Mouse (Mus musculus) limb, embryonic 14.5 days (tissue): Measurements from ENCODE around the gene Ccdc183. TPM values are rescaled to one million over a fixed set of nuclear protein-coding genes. Genes with fewer than 3 reads are reported as not detected.

ENCODE experiments used
- ATAC-seq: fragments of 200-750 bp; cut with Nextera tagmentation; 2 replicates; pipeline ENCODE4 v1.8.0; 2017; ENCODE audit warnings: low read depth, moderate number of reproducible peaks, moderate TSS enrichment; ENCODE audit not compliant: low FRiP score
- DNase-seq: peaks from one replicate; pipeline ENCODE4 v3.0.0-alpha.2; 2015; ENCODE audit warnings: low spot score
- H3K27ac ChIP-seq: fragments of 300-500 bp; sonication (generic); replicated peaks from 2 replicates; pipeline ENCODE4 v1.5.1; 2014; ENCODE audit warnings: low read depth, mild to moderate bottlenecking, low read length, moderate library complexity, mixed read lengths
- H3K27me3 ChIP-seq: fragments of 300-500 bp; sonication (generic); 2 replicates; pipeline ENCODE4 v1.6.1; 2014; ENCODE audit warnings: low read length, mixed read lengths; ENCODE audit not compliant: control insufficient read depth, insufficient read depth
- H3K36me3 ChIP-seq: fragments of 300-500 bp; sonication (generic); 2 replicates; pipeline ENCODE4 v1.6.1; 2014; ENCODE audit warnings: mild to moderate bottlenecking, low read length, moderate library complexity, mixed read lengths; ENCODE audit not compliant: control insufficient read depth, insufficient read depth
- H3K4me1 ChIP-seq: fragments of 300-500 bp; sonication (generic); 2 replicates; pipeline ENCODE4 v1.6.1; 2014; ENCODE audit warnings: antibody characterized with exemption, low read length, mixed read lengths; ENCODE audit not compliant: control insufficient read depth, insufficient read depth
- H3K4me2 ChIP-seq: fragments of 300-500 bp; sonication (generic); replicated peaks from 2 replicates; pipeline ENCODE4 v1.6.1; 2014; ENCODE audit warnings: low read depth, mild to moderate bottlenecking, low read length, moderate library complexity; ENCODE audit not compliant: severe bottlenecking
- H3K4me3 ChIP-seq: fragments of 300-500 bp; sonication (generic); replicated peaks from 2 replicates; pipeline ENCODE4 v1.5.1; 2014; ENCODE audit warnings: low read length
- H3K9ac ChIP-seq: fragments of 300-500 bp; sonication (generic); 2 replicates; pipeline ENCODE4 v1.6.1; 2014; ENCODE audit warnings: mild to moderate bottlenecking, low read depth, low read length, moderate library complexity; ENCODE audit not compliant: severe bottlenecking
- H3K9me3 ChIP-seq: fragments of 300-500 bp; sonication (generic); 2 replicates; pipeline ENCODE4 v1.6.1; 2016; ENCODE audit warnings: low read length; ENCODE audit not compliant: control insufficient read depth
- POLR2A ChIP-seq: fragments of 200-500 bp; IDR thresholded peaks from 2 replicates; pipeline ENCODE4 v1.8.0; 2012; ENCODE audit warnings: inconsistent platforms, mild to moderate bottlenecking, moderate library complexity, borderline replicate concordance; ENCODE audit not compliant: insufficient read depth, insufficient read length; ENCODE audit errors: extremely low read depth
- WGBS: fragments of 180-500 bp; shearing (Covaris S2); extraction: QIAGEN DNeasy Blood & Tissue Kit; methylation state at CpG from one replicate; pipeline ENCODE4 v1.1.7; 2014; 5-methylcytosine and 5-hydroxymethylcytosine counted together
- polyA plus RNA-seq, 2 experiments: library from polyadenylated mRNA; depleted of rRNA in 1 of 2; stranded (reverse) in 1 of 2; unstranded in 1 of 2; fragments of >200 nt; fragmentation: Nextera tagmentation in 1 of 2; extraction: Ambion mirVana in 1 of 2; gene quantifications; 2 replicates each; pipeline versions ENCODE4 v1.2.1 to v1.2.3; 2012 to 2014

Ccdc183 gene
- polyA plus RNA-seq, 2 experiments, result 0.03 to 0.19 TPM

GRCm38 (mm10) chr2:25584152-25584551 lies 33.3 kb downstream of the Ccdc183 start:
- no peak for ATAC-seq
- H3K27ac ChIP-seq, result no peak overlapping the region
- DNase-seq, result no peak
- peaks cover 20% of the 10 kb centered on the region for H3K4me1 ChIP-seq
- H3K9ac ChIP-seq, result no peak overlapping the region
- no peaks in the 10 kb centered on the region for H3K9me3 ChIP-seq
- peaks cover 61% of the 10 kb centered on the region for H3K36me3 ChIP-seq
- no peak overlapping the region for H3K4me3 ChIP-seq
- 81% methylated on average over 3 of the region's 3 CpGs for WGBS
- H3K27me3 ChIP-seq, result peaks cover 22% of the 10 kb centered on the region
- TF ChIP-seq POLR2A, result no peak
- H3K4me2 ChIP-seq, result no peak overlapping the region

DNA sequence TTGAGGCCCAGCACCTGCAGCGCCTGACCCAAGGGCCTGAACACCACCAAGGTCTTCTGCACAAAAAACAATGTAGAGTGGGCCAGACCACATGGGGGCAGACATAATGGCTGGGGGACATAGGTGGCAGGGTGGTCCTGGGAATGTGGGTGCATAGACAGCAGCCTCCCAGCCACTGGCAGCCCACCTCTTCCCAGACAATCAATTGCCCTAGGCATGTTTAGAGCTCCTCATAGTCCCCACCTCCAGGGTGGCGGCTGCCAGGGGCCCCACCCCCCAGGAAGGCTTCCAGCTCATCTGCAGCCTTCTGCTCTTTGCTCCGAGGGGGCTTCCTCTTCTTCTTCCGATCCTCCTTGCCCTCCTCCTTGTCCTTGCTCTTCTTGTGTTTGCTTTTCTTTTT lies 33.9 kb downstream of the Ccdc183 start:
- no peak overlapping the region for H3K27ac ChIP-seq
- TF ChIP-seq POLR2A, result no peak
- H3K9me3 ChIP-seq, result no peaks in the 10 kb centered on the region
- DNase-seq (no peak), ATAC-seq (no peak)
- H3K4me1 ChIP-seq, result peaks cover 20% of the 10 kb centered on the region
- no peak overlapping the region for H3K4me2 ChIP-seq
- H3K36me3 ChIP-seq, result peaks cover 57% of the 10 kb centered on the region
- 78% methylated on average over 4 of the region's 4 CpGs for WGBS
- no peak overlapping the region for H3K4me3 ChIP-seq
- H3K9ac ChIP-seq, result no peak overlapping the region
- H3K27me3 ChIP-seq, result peaks cover 28% of the 10 kb centered on the region

DNA sequence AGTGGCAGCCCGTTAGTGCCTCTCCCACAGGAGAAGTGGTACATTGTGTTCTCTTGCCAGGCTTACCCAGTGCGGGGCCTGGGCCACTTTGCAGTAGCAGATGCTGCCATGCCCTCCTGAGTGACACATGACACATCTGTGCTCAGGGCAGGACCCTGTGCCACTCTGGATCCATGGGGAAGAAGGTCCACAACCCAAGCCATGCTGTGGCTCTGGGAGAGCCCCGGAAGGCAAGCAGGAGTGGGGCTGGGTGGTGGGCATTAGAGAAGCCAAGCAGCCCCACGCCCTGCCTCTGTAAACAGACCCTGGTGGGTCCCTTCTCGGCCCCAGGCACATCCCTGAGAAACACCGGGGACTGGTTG lies 34.4 kb downstream of the Ccdc183 start:
- TF ChIP-seq POLR2A, result no peak

DNA sequence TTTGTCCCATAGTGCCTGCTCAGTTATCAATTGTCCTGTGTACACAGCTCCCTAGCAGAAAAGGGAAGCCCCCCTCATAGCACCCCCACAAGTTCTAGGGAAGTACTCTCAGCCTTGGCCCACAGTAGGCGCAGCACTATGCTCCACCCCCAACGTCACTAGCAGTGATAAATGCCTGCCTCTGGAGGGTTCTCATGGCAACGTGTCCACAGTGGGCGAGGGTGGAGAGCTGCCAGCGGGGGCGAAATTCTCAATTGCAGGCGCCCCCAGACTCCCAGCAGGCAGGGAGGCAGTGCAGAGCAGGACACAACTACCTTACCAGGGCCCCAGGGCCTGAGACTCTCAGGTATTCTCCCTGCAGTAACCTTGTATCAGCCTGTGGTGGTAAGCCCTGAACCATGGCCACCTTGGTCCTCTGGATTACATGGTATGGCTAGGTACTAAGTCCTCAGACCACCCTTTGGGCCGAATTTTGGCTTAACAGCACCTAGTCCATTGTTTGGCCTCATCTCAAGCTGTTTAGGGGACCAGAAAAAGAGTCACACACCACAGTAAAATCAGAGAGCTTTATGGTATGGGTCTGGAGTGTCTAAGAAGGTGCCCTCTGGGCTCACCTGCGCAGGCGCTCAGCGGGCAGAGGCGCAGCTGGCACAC lies 34.9 kb downstream of the Ccdc183 start:
- Histone ChIP-seq H3K27ac (no peak overlapping the region), H3K4me2 (no peak overlapping the region), H3K9me3 (no peaks in the 10 kb centered on the region), H3K4me1 (peaks cover 25% of the 10 kb centered on the region), H3K9ac (no peak overlapping the region), H3K27me3 (peaks cover 38% of the 10 kb centered on the region), H3K4me3 (no peak overlapping the region), H3K36me3 (peaks cover 48% of the 10 kb centered on the region)
- ATAC-seq (no peak), DNase-seq (no peak)
- TF ChIP-seq POLR2A, result no peak
- WGBS, result 45% methylated on average over 12 of the region's 12 CpGs

More for the DNA sequence above, 34.4 kb downstream of the Ccdc183 start:
- ATAC-seq (no peak), DNase-seq (no peak)
- H3K27ac ChIP-seq, result no peak overlapping the region
- H3K4me2 ChIP-seq, result no peak overlapping the region
- 87% methylated on average over 6 of the region's 6 CpGs for WGBS
- H3K36me3 ChIP-seq, result peaks cover 53% of the 10 kb centered on the region
- H3K4me3 ChIP-seq, result no peak overlapping the region
- peaks cover 20% of the 10 kb centered on the region for H3K4me1 ChIP-seq
- H3K9me3 ChIP-seq, result no peaks in the 10 kb centered on the region
- peaks cover 32% of the 10 kb centered on the region for H3K27me3 ChIP-seq
- no peak overlapping the region for H3K9ac ChIP-seq

DNA sequence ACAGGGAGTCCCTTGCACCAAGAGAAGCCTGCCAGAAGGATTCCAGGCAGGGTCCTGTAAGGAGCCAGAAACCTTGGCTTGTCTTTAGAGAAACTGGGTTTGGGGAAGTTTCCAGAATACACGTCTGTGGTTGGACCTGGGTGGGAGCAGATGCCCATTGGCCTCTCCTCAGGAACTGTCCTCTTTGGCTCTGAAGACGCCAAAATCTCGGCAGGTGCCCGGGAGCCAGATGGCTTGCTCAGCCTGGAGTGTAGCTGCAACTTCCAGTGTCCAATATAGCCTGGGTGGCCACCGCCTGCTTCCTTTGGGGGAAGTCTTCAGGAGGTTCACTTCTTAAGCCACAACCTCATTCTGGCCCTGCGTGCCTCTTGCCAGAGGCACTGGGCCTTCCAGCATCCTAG lies 35.6 kb downstream of the Ccdc183 start:
- Histone ChIP-seq H3K36me3 (peaks cover 41% of the 10 kb centered on the region), H3K9ac (no peak overlapping the region), H3K9me3 (no peaks in the 10 kb centered on the region), H3K4me3 (peak overlapping the region; percentile 37; the same call in 1 of the 2 replicates), H3K4me1 (peaks cover 31% of the 10 kb centered on the region), H3K4me2 (peak overlapping the region; percentile 56), H3K27ac (no peak overlapping the region), H3K27me3 (peaks cover 44% of the 10 kb centered on the region)
- ATAC-seq (peak; percentile 7; the same call in 1 of the 2 replicates), DNase-seq (no peak)
- no peak for TF ChIP-seq POLR2A
- 27% methylated on average over 6 of the region's 6 CpGs for WGBS
